Mouse (Mus musculus) layer of hippocampus, postnatal 25 days (tissue): ENCODE results near the gene Syne1. TPM values are rescaled to one million over a fixed set of nuclear protein-coding genes. Genes with fewer than 3 reads are reported as not detected.
A peak's percentile ranks its signal among the peaks of the same experiment; 100 is the strongest.

Source experiments
- DNase-seq, 2 experiments: peaks; one replicate each; pipeline ENCODE4 v3.0.0; 2022; ENCODE audit warnings: mixed read lengths in 2 of 2, low spot score in 1 of 2; ENCODE audit errors: extremely low spot score in 1 of 2
- total RNA-seq, 2 experiments: library from RNA; stranded (reverse); gene quantifications; 2 replicates each; pipeline ENCODE4 v1.2.3; 2021

Syne1 gene
- total RNA-seq = 100 to 1,000 TPM; 241 to 279 TPM

- DNase-seq = no peak
Observed at GRCm38 (mm10) chr10:5551382-5551781, at the start of gene Syne1. Syne1 (minus strand) TSS chr10:5551482.

GRCm38 (mm10) chr10:5600123-5600522 is 48.8 kb upstream of the Syne1 start:
- DNase-seq = peak; percentile 39 to 82

- DNase-seq = no peak
Observed at GRCm38 (mm10) chr10:5596559-5596958, 45.3 kb upstream of the Syne1 start.

DNA sequence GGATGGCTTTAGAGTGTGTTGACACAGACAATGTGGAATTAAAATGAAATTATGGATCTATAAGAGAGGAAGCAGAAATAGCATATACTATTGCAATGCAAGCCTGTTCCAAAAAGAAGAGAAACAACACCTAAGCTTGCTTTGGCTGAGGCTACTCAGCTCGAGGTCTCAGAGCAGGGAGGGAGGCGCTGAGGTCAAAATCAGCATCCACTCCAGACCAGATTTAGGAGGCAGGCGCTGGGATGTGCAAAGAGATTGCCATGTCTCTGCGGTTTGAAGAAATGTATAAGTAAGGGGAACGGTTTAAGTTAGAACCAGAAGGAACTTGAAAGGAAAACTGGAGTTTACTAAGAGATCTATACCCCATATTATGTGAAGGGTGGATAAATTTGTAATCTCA is 43.2 kb upstream of the Syne1 start:
- DNase-seq = no peak

DNA sequence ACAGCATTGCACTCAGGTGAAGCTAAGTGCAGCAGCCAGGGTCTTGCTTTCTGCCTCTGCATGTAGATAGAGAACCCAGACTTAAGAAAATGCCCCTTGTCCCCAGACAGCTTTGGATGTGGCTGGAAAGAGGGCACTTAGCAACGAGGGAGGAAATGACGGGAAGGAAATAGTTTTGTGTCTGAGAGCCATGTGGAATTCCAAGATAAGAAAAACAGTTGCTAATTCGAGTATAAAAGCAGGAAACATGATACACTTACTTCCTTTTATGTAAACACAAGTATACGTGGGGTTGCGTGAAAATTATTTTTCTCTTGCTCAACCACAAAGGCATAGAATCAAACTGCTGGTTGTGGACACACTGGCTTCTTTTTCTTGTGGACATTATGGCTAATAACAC is 42.2 kb upstream of the Syne1 start, which contains the start of gene Myct1:
Myct1 (plus strand) TSS at position 312 of the 400 bp plus-strand sequence.
- no peak for DNase-seq

DNA sequence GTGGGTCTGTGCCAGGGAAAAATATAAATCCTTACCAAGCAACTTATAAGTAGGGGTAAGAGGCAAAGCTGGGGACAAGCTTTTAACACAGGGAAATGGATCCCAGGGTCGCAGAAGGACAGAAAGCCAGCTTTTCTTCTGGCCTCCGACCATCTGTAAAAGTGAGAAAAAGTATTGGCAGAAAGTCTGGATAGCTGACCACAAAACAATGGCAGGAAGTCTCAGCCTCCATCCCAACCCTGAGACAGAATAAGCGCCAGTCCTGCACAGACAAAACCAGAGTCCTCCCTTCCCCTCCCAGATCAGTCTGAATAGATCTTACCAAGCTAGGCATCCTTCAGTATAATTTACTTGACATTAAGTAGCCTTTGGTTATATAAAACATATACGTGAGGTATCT is 40.7 kb upstream of the Syne1 start:
- no peak for DNase-seq

DNA sequence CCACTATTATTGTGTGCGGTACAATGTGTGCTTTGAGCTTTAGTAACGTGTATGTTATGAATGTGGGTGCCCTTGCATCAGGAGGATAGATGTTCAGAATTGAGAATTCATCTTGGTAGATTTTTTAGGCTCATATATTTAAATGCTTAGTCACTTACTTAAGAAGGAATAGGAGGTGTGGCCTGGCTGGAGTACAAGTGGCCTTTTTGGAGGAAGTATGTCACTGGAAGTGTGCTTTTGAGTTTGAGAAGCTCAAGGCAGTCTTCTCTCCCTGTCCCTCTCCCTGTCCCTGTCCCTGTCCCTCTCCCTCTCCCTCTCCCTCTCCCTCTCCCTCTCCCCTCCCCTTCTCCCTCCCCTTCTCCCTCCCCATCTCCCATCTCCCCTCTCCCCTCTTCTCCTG is 39.8 kb upstream of the Syne1 start:
- DNase-seq = no peak

GRCm38 (mm10) chr10:5573328-5573727 is 22.0 kb upstream of the Syne1 start:
- no peak for DNase-seq

DNA sequence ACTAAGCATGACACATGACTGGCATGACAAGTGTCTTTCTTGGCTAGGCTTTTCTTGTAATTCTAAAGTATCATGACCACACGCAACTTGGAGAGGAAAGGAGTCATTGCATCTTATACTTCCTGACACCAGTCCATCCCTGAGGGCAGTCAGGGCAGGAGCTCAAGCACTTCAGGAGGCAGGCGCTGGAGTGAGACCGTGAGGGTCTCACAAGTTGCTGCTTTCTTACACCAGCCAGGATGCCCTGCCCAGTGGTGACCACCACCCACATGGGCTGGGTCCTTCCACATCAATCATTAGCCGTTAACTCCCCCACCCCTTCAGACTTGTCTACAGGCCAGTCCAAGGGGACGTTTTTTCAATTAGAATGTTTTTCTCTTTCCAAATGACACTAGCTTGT is 20.1 kb upstream of the Syne1 start:
- no peak for DNase-seq

DNA sequence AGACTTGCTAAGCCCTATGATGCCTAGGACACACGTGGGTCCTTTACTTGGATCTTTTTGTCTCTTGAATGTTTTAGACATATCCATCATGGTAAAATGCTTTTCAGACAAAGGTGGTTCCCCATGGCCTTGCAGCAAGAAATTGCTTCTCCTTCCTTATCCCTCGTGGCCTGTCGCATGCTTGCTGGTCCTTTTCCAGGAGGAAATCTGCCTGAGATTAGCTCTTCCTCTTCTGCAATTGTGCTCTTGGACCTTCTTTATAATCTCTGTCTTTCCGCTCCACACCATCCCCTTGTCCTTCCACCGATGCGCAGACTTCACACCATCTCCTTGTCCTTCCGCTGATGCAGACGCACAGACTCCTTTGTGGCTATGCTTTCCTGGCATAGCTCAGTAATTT is 18.8 kb upstream of the Syne1 start:
- no peak for DNase-seq

- DNase-seq = no peak
Observed at GRCm38 (mm10) chr10:5568991-5569390, 17.7 kb upstream of the Syne1 start.

DNA sequence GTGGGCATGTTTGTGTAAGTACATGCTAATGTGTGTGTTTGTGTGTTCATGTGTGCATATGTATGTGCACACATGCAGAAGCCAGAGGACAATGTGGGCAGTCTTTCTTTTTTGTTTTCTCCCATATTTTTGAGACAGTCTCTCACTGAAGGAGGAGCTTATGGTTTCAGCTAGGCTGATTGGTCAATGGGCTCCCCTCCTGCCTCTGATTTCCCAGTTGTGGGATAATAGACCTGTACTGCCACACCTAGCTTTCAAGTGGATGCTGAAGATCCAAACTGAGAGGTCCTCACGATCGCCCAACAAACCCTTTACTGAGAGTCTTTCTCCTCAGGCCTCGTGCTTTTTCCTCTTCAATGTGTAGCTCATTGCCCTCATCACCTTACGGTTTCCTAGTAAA is 10.4 kb upstream of the Syne1 start:
- no peak for DNase-seq

GRCm38 (mm10) chr10:5560526-5560925 is 9.2 kb upstream of the Syne1 start:
- DNase-seq = no peak

- DNase-seq = no peak
Observed at GRCm38 (mm10) chr10:5558808-5559207, 7.5 kb upstream of the Syne1 start.

- peak in 1 of 2 experiments; percentile 6 for DNase-seq
Observed at GRCm38 (mm10) chr10:5554941-5555340, 3.7 kb upstream of the Syne1 start.

GRCm38 (mm10) chr10:5550168-5551021 is 887 bp downstream of the Syne1 start:
- DNase-seq = peak; percentile 35 to 61

- no peak for DNase-seq
Observed at GRCm38 (mm10) chr10:5549871-5550167, 1.5 kb downstream of the Syne1 start.

- DNase-seq = no peak
Observed at GRCm38 (mm10) chr10:5548651-5549050, 2.6 kb downstream of the Syne1 start.

DNA sequence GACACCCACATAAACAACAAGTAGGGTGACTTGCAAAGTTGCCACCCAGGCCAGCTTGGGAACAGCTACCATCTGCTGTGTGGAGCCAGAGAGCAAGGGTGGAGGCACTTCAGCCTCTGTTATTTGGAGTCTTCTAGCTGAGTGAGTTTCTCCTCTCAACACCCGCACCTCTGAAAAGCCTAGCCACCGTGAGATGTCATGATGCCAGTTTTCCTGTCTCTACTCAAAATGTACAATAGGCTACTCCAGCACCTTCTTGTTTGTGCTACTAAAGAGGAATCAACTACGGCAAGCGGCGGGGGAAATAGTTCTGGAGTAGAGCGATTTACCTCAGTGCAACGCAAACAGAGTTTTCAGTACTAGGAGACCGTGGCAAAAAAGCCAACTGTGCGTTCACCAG is 3.5 kb downstream of the Syne1 start:
- DNase-seq = no peak

DNA sequence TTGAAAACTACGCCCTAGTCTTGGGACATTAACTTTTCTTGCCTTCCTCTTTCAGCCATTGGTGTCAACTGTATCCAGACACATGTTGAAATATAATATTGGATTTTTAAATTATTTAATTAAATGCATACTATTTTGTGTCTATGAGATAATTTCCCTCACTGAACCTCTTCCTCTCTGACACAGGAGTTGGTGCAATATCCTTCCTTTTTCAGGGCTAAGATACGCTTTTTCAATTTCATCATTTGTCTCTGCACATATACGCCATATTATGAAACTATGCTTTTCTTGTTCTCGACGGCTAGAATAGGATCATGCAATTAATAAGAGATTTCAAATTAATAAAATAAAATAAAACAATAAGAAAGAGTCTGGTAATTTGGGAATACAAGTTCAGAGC is 4.9 kb downstream of the Syne1 start:
- DNase-seq = no peak

DNA sequence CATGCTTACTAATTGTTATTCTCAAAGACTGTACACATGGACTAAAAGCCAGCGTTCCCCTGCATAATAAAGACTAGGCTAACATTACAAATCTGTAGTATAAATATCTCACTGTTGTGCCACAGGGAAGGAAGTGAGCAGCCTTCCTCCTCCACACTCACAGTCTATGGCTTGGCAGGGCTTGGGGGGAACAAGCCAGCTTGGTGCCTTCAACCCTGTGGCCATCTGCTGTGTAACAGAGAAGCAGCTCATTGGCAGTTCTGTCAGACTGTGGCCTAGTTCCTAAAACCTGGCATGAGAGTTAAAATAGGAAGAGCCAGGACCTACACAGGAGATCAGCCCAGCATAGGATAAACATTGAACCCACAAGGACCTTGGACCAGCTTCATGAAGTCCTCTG is 23.0 kb downstream of the Syne1 start:
- DNase-seq = peak; percentile 18 to 19

GRCm38 (mm10) chr10:5527634-5528033 is 23.6 kb downstream of the Syne1 start:
- no peak for DNase-seq

- no peak for DNase-seq
Observed at GRCm38 (mm10) chr10:5522904-5523303, 28.4 kb downstream of the Syne1 start.
